In the genomic region with DNA sequence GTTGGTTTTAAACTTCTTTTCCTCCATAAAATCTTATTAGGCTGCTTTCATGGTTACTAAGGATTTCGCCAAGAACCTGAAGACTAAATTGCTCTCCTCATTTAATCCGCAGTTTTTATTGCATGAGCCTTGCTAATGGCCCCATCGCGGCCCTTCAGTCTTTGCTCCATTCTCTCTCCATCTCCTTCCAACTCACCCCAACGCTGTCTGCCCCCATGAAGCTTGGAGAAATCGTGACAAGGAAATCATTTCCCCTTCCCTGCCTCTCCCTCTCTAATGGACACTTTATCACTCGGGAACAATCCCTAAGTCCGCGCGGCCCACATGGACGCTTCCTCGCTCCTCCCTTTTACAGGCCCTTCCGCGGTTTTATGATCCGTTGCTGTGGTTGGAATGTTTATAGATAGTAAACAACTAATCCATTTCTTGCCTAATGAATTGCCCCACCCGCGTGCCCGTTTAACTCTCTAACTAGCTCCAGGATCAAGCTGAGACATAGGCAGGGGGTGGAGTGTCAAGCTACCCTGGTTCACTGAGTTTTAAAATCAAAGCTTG, we compare ENCODE assay signal across 9 mouse cellular contexts.
A peak's percentile ranks its signal among the peaks of the same experiment; 100 is the strongest.
DNase-seq lines count a peak whose midpoint lies in the region; ATAC-seq and TF ChIP-seq lines count a peak whose summit lies in the region.
"Had no signal": no experiment of that assay in that cellular context is flagged by ENCODE, and none has a peak within 500 bp of the region (broad histone marks: within the 10 kb centered on the region; RNA-seq: fewer than 3 reads in every experiment).

No protein-coding gene starts in this region.

- H3K9ac ChIP-seq in heart, embryonic 14.5 days (ENCODE audit: low read length): peak overlapping the region; percentile 68
- no peak overlapping the region for H3K9ac ChIP-seq in hindbrain, embryonic 13.5 days
- H3K9ac ChIP-seq in midbrain, embryonic 12.5 days (replicated peaks): 0 out of 2 replicates have a peak overlapping the region, but pooled peaks have one; percentile 11

- WGBS in heart, embryonic 14.5 days: 3% methylated on average over 18 of the region's 18 CpGs
- WGBS in hindbrain, embryonic 13.5 days: 1% methylated on average over 18 of the region's 18 CpGs
- under 1% methylated on average over 18 of the region's 18 CpGs for WGBS in midbrain, embryonic 12.5 days

- H3K27me3 ChIP-seq in heart, embryonic 14.5 days (ENCODE audit: control insufficient read depth, insufficient read depth, low read length): peaks cover 4% of the 10 kb centered on the region; the same call in 1 of the 2 replicates
- peaks cover 63% of the 10 kb centered on the region for H3K27me3 ChIP-seq in hindbrain, embryonic 13.5 days
- H3K27me3 ChIP-seq in midbrain, embryonic 12.5 days: peaks cover 50% of the 10 kb centered on the region

- peaks cover 27 to 40% of the 10 kb centered on the region in 2 experiments for H3K4me1 ChIP-seq in heart, embryonic 14.5 days (ENCODE audit: control insufficient read depth in 2 of 2, insufficient read depth in 2 of 2, low read length in 2 of 2)
- H3K4me1 ChIP-seq in hindbrain, embryonic 13.5 days (replicated peaks): peaks cover 23% of the 10 kb centered on the region
- peaks cover 29% of the 10 kb centered on the region for H3K4me1 ChIP-seq in midbrain, embryonic 12.5 days

- peak overlapping the region; percentile 39 to 51 for H3K4me3 ChIP-seq in heart, embryonic 14.5 days (ENCODE audit: control insufficient read depth in 1 of 2, insufficient read depth in 1 of 2, low read depth in 1 of 2, low read length in 2 of 2)
- H3K4me3 ChIP-seq in hindbrain, embryonic 13.5 days: peak overlapping the region; percentile 15; the same call in 1 of the 2 replicates
- H3K4me3 ChIP-seq in midbrain, embryonic 12.5 days: peak overlapping the region; percentile 18

- ATAC-seq in heart, embryonic 14.5 days (ENCODE audit: insufficient number of reproducible peaks, insufficient read depth, low FRiP score, low read depth): no peak
- ATAC-seq in hindbrain, embryonic 13.5 days (ENCODE audit: low FRiP score): no peak
- ATAC-seq in midbrain, embryonic 12.5 days (ENCODE audit: low FRiP score, low read depth): peak; percentile 21; the same call in 1 of the 2 replicates

- DNase-seq in heart, postnatal 25 days (ENCODE audit: low spot score): no peak
- DNase-seq in brain, embryonic 14.5 days (ENCODE audit: low read depth): peak; percentile 35
- DNase-seq in thymus, postnatal 4 days: no peak
- DNase-seq in left cerebral cortex, adult 11 months (ENCODE audit: low spot score): no peak
- DNase-seq in frontal cortex, postnatal 10 days (ENCODE audit: low spot score in 2 of 2): no peak
- DNase-seq: adrenal gland, postnatal 36 days had no signal

- TF ChIP-seq CTCF in brain, embryonic 14.5 days (IDR thresholded peaks at IDR 0.05; ENCODE audit: borderline replicate concordance, extremely low read depth, insufficient read depth, insufficient read length): no peak

- no peaks in the 10 kb centered on the region for H3K9me3 ChIP-seq in heart, embryonic 14.5 days (ENCODE audit: control insufficient read depth, low read length)
- no peaks in the 10 kb centered on the region for H3K9me3 ChIP-seq in hindbrain, embryonic 13.5 days
- H3K9me3 ChIP-seq in midbrain, embryonic 12.5 days: no peaks in the 10 kb centered on the region

- peak overlapping the region; percentile 77 for H3K4me2 ChIP-seq in heart, embryonic 14.5 days (ENCODE audit: low read length)
- H3K4me2 ChIP-seq in hindbrain, embryonic 13.5 days: peak overlapping the region; percentile 43
- peak overlapping the region; percentile 44 for H3K4me2 ChIP-seq in midbrain, embryonic 12.5 days (replicated peaks)

- peak overlapping the region; percentile 37 to 49 for H3K27ac ChIP-seq in heart, embryonic 14.5 days (replicated peaks in 1 of 2; ENCODE audit: control insufficient read depth in 1 of 2, insufficient read depth in 1 of 2, low read depth in 2 of 2, low read length in 2 of 2)
- H3K27ac ChIP-seq in hindbrain, embryonic 13.5 days: no peak overlapping the region
- no peak overlapping the region for H3K27ac ChIP-seq in midbrain, embryonic 12.5 days (replicated peaks)

- intact Hi-C loops in heart, postnatal 25 days (cut with DNase I): no loop called here

- H3K36me3 ChIP-seq in heart, embryonic 14.5 days (ENCODE audit: control insufficient read depth, insufficient read depth, low read length): no peaks in the 10 kb centered on the region
- H3K36me3 ChIP-seq in hindbrain, embryonic 13.5 days: no peaks in the 10 kb centered on the region
- H3K36me3 ChIP-seq in midbrain, embryonic 12.5 days: no peaks in the 10 kb centered on the region

- TF ChIP-seq POLR2A in brain, embryonic 14.5 days (IDR thresholded peaks at IDR 0.05; ENCODE audit: borderline replicate concordance, extremely low read depth, insufficient read depth, insufficient read length, poor library complexity, severe bottlenecking): no peak

Comparison
In these comparisons a context has a peak if more than half of its experiments do, and no peak if none do; other contexts are left out.
1. H3K27ac ChIP-seq: peak in heart, embryonic 14.5 days (2 of 2); none in hindbrain, embryonic 13.5 days (single experiment) and midbrain, embryonic 12.5 days (single experiment).
2. Peak in every context shown above with its lines, with median percentiles within 50 percentile points of each other: H3K4me2 ChIP-seq and H3K4me3 ChIP-seq.